Mouse (Mus musculus): ENCODE measurements around the gene Farp1. TPM values are rescaled to one million over a fixed set of nuclear protein-coding genes. Genes with fewer than 3 reads are reported as not detected.
A peak's percentile ranks its signal among the peaks of the same experiment; 100 is the strongest.

Farp1 gene
- polyA plus RNA-seq, 1 experiment = 44.4 TPM

- Histone ChIP-seq H3K27me3 (ENCODE audit: control insufficient read depth, insufficient read depth, low read length) (no peaks in the 10 kb centered on the region), H3K4me1 (ENCODE audit: control insufficient read depth, insufficient read depth, low read length) (peaks cover 15% of the 10 kb centered on the region), H3K27ac (ENCODE audit: insufficient read depth, low read length) (no peak overlapping the region), H3K4me3 (replicated peaks; ENCODE audit: insufficient read depth, low read depth, low read length) (no peak overlapping the region)
- no peak for DNase-seq
- 79% methylated on average over 3 of the region's 3 CpGs for WGBS
- no peak for TF ChIP-seq POLR2A (IDR thresholded peaks at IDR 0.05; ENCODE audit: borderline replicate concordance, insufficient read depth, low read length)
Measured at GRCm38 (mm10) chr14:121309909-121310308, 274.9 kb downstream of the Farp1 start.

GRCm38 (mm10) chr14:121310325-121311080, 275.5 kb downstream of the Farp1 start:
- no peaks in the 10 kb centered on the region for H3K27me3 ChIP-seq (ENCODE audit: control insufficient read depth, insufficient read depth, low read length)
- H3K4me1 ChIP-seq (ENCODE audit: control insufficient read depth, insufficient read depth, low read length) = peaks cover 20% of the 10 kb centered on the region
- DNase-seq = no peak
- TF ChIP-seq POLR2A (IDR thresholded peaks at IDR 0.05; ENCODE audit: borderline replicate concordance, insufficient read depth, low read length) (no peak), CTCF (IDR thresholded peaks at IDR 0.05; ENCODE audit: borderline replicate concordance, insufficient read depth, low read depth, low read length) (no peak)
- no peak overlapping the region for H3K27ac ChIP-seq (ENCODE audit: insufficient read depth, low read length)
- H3K4me3 ChIP-seq (replicated peaks; ENCODE audit: insufficient read depth, low read depth, low read length) = no peak overlapping the region
- WGBS = 93% methylated on average over 6 of the region's 6 CpGs

GRCm38 (mm10) chr14:121311083-121311482, 276.1 kb downstream of the Farp1 start:
- no peak for DNase-seq
- Histone ChIP-seq H3K27me3 (ENCODE audit: control insufficient read depth, insufficient read depth, low read length) (no peaks in the 10 kb centered on the region), H3K4me3 (replicated peaks; ENCODE audit: insufficient read depth, low read depth, low read length) (no peak overlapping the region), H3K27ac (ENCODE audit: insufficient read depth, low read length) (no peak overlapping the region), H3K4me1 (ENCODE audit: control insufficient read depth, insufficient read depth, low read length) (peaks cover 24% of the 10 kb centered on the region)
- WGBS = 86% methylated on average over 2 of the region's 2 CpGs
- TF ChIP-seq POLR2A (IDR thresholded peaks at IDR 0.05; ENCODE audit: borderline replicate concordance, insufficient read depth, low read length) = no peak
- TF ChIP-seq CTCF (IDR thresholded peaks at IDR 0.05; ENCODE audit: borderline replicate concordance, insufficient read depth, low read depth, low read length) = no peak

GRCm38 (mm10) chr14:121313283-121313682, 278.3 kb downstream of the Farp1 start:
- no peaks in the 10 kb centered on the region for H3K27me3 ChIP-seq (ENCODE audit: control insufficient read depth, insufficient read depth, low read length)
- no peak overlapping the region for H3K27ac ChIP-seq (ENCODE audit: insufficient read depth, low read length)
- WGBS = 96% methylated on average over 10 of the region's 10 CpGs
- TF ChIP-seq POLR2A (IDR thresholded peaks at IDR 0.05; ENCODE audit: borderline replicate concordance, insufficient read depth, low read length) (no peak), CTCF (IDR thresholded peaks at IDR 0.05; ENCODE audit: borderline replicate concordance, insufficient read depth, low read depth, low read length) (no peak)
- DNase-seq = no peak
- H3K4me3 ChIP-seq (replicated peaks; ENCODE audit: insufficient read depth, low read depth, low read length) = no peak overlapping the region
- peaks cover 24% of the 10 kb centered on the region for H3K4me1 ChIP-seq (ENCODE audit: control insufficient read depth, insufficient read depth, low read length)

- Histone ChIP-seq H3K4me3 (replicated peaks; ENCODE audit: insufficient read depth, low read depth, low read length) (no peak overlapping the region), H3K27me3 (ENCODE audit: control insufficient read depth, insufficient read depth, low read length) (no peaks in the 10 kb centered on the region), H3K4me1 (ENCODE audit: control insufficient read depth, insufficient read depth, low read length) (peaks cover 24% of the 10 kb centered on the region), H3K27ac (ENCODE audit: insufficient read depth, low read length) (no peak overlapping the region)
- 50% methylated on average over 3 of the region's 3 CpGs for WGBS
- TF ChIP-seq POLR2A (IDR thresholded peaks at IDR 0.05; ENCODE audit: borderline replicate concordance, insufficient read depth, low read length) (no peak), CTCF (IDR thresholded peaks at IDR 0.05; ENCODE audit: borderline replicate concordance, insufficient read depth, low read depth, low read length) (no peak)
- peak in 1 of 2 experiments; percentile 26 for DNase-seq
Measured at GRCm38 (mm10) chr14:121314934-121315333, 279.9 kb downstream of the Farp1 start.

- 42% methylated on average over 5 of the region's 5 CpGs for WGBS
- DNase-seq = peak in 1 of 2 experiments; percentile 25
- TF ChIP-seq POLR2A (IDR thresholded peaks at IDR 0.05; ENCODE audit: borderline replicate concordance, insufficient read depth, low read length) (no peak), CTCF (IDR thresholded peaks at IDR 0.05; ENCODE audit: borderline replicate concordance, insufficient read depth, low read depth, low read length) (no peak)
- Histone ChIP-seq H3K27ac (ENCODE audit: insufficient read depth, low read length) (no peak overlapping the region), H3K4me1 (ENCODE audit: control insufficient read depth, insufficient read depth, low read length) (peaks cover 21% of the 10 kb centered on the region), H3K4me3 (replicated peaks; ENCODE audit: insufficient read depth, low read depth, low read length) (no peak overlapping the region), H3K27me3 (ENCODE audit: control insufficient read depth, insufficient read depth, low read length) (no peaks in the 10 kb centered on the region)
Measured at GRCm38 (mm10) chr14:121316136-121316535, 281.1 kb downstream of the Farp1 start.

GRCm38 (mm10) chr14:121316631-121317311, 281.8 kb downstream of the Farp1 start:
- DNase-seq = no peak
- no peak overlapping the region for H3K4me3 ChIP-seq (replicated peaks; ENCODE audit: insufficient read depth, low read depth, low read length)
- peaks cover 21% of the 10 kb centered on the region for H3K4me1 ChIP-seq (ENCODE audit: control insufficient read depth, insufficient read depth, low read length)
- TF ChIP-seq POLR2A (IDR thresholded peaks at IDR 0.05; ENCODE audit: borderline replicate concordance, insufficient read depth, low read length) (no peak), CTCF (IDR thresholded peaks at IDR 0.05; ENCODE audit: borderline replicate concordance, insufficient read depth, low read depth, low read length) (no peak)
- 63% methylated on average over 13 of the region's 13 CpGs for WGBS
- no peaks in the 10 kb centered on the region for H3K27me3 ChIP-seq (ENCODE audit: control insufficient read depth, insufficient read depth, low read length)
- no peak overlapping the region; the same call in 1 of the 2 replicates for H3K27ac ChIP-seq (ENCODE audit: insufficient read depth, low read length)

GRCm38 (mm10) chr14:121317312-121317671, 282.3 kb downstream of the Farp1 start:
- Histone ChIP-seq H3K4me1 (ENCODE audit: control insufficient read depth, insufficient read depth, low read length) (peaks cover 16% of the 10 kb centered on the region), H3K27ac (ENCODE audit: insufficient read depth, low read length) (0 out of 2 replicates have a peak overlapping the region, but pooled peaks have one; percentile 3), H3K27me3 (ENCODE audit: control insufficient read depth, insufficient read depth, low read length) (no peaks in the 10 kb centered on the region), H3K4me3 (replicated peaks; ENCODE audit: insufficient read depth, low read depth, low read length) (no peak overlapping the region)
- DNase-seq = no peak
- WGBS = 86% methylated on average over 3 of the region's 3 CpGs
- TF ChIP-seq POLR2A (IDR thresholded peaks at IDR 0.05; ENCODE audit: borderline replicate concordance, insufficient read depth, low read length) = no peak
- no peak for TF ChIP-seq CTCF (IDR thresholded peaks at IDR 0.05; ENCODE audit: borderline replicate concordance, insufficient read depth, low read depth, low read length)
